Mouse (Mus musculus): Measurements from ENCODE around the gene Retreg1.

DNA sequence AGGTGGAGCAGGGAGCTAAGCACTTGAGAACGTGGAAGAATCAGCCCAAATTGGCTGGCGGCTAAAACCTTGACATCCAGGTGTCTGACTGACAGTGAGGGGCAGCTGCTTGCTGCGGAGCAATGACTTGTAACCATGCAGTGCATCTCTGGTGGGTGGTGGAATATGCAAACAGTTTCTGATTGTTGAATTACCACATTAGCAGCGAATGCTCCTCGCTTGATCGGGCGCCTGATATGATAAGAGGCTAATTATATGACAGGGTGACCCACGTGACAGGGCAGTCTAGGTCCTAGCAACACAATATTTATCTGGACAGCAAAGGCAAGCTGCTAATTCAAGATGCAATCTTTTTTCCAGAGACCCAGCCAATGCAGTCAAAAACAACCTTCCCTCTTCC is 80.9 kb downstream of the Retreg1 start:
- no peak for TF ChIP-seq CTCF (IDR thresholded peaks at IDR 0.05; ENCODE audit: extremely low read depth, insufficient read depth, low read length)
- no peak for TF ChIP-seq POLR2A (IDR thresholded peaks at IDR 0.05; ENCODE audit: extremely low read depth, insufficient read depth, low read length)

All from cortical plate, adult 2 months (tissue).